Mouse (Mus musculus) megakaryocyte, embryonic 14.5 days (primary cell): ENCODE data around the gene Atp5d. TPM values are rescaled to one million over a fixed set of nuclear protein-coding genes. Genes with fewer than 3 reads are reported as not detected.

Source experiments
- H3K27me3 ChIP-seq: replicated peaks from 2 replicates; pipeline ENCODE3; 2012; ENCODE audit warnings: inconsistent platforms
- H3K36me3 ChIP-seq: replicated peaks from 2 replicates; pipeline ENCODE3; 2012; ENCODE audit warnings: low read length, inconsistent platforms, mixed read lengths
- H3K4me1 ChIP-seq: 2 replicates; pipeline ENCODE4 v1.6.1; 2012; ENCODE audit warnings: inconsistent platforms
- H3K4me3 ChIP-seq: replicated peaks from 2 replicates; pipeline ENCODE3; 2012; ENCODE audit warnings: moderate library complexity, mild to moderate bottlenecking, inconsistent platforms
- H3K9me3 ChIP-seq: 2 replicates; pipeline ENCODE4 v1.6.1; 2012; ENCODE audit warnings: inconsistent platforms
- FLI1 ChIP-seq: IDR thresholded peaks from 2 replicates; pipeline ENCODE4 v1.6.1; 2012; ENCODE audit warnings: low read length, inconsistent platforms, mixed read lengths
- GATA1 ChIP-seq: IDR thresholded peaks from 3 replicates; pipeline ENCODE4 v1.6.1; 2012; ENCODE audit warnings: mixed read lengths, low read length, inconsistent platforms, borderline replicate concordance
- polyA plus RNA-seq: library from polyadenylated mRNA; stranded (reverse); fragments of >175 nt; gene quantifications from 2 replicates; pipeline ENCODE4 v1.2.3, GENCODE M21; 2012; ENCODE audit warnings: low replicate concordance; ENCODE audit not compliant: insufficient read depth

The Atp5d gene
- polyA plus RNA-seq, 1 experiment: 1,192 TPM

GRCm38 (mm10) chr10:80145896-80146295, 7.5 kb downstream of the Atp5d start:
- Histone ChIP-seq H3K4me1 (peaks cover 65% of the 10 kb centered on the region), H3K27me3 (no peaks in the 10 kb centered on the region), H3K36me3 (peaks cover 54% of the 10 kb centered on the region), H3K4me3 (peak overlapping the region; percentile 46), H3K9me3 (no peaks in the 10 kb centered on the region)
- TF ChIP-seq FLI1 (no peak), GATA1 (no peak)

- H3K27me3 ChIP-seq: no peaks in the 10 kb centered on the region
- peaks cover 66% of the 10 kb centered on the region for H3K4me1 ChIP-seq
- H3K4me3 ChIP-seq: peak overlapping the region; percentile 99
These were observed 8.2 kb downstream of the Atp5d start for GRCm38 (mm10) chr10:80146568-80147011.

GRCm38 (mm10) chr10:80147146-80147718, 8.8 kb downstream of the Atp5d start:
- Histone ChIP-seq H3K27me3 (no peaks in the 10 kb centered on the region), H3K4me3 (peak overlapping the region; percentile 99), H3K4me1 (peaks cover 72% of the 10 kb centered on the region), H3K9me3 (no peaks in the 10 kb centered on the region), H3K36me3 (peaks cover 68% of the 10 kb centered on the region)
- TF ChIP-seq GATA1 (no peak), FLI1 (no peak)

More at GRCm38 (mm10) chr10:80146568-80147011, 8.2 kb downstream of the Atp5d start:
- Histone ChIP-seq H3K36me3 (peaks cover 61% of the 10 kb centered on the region), H3K9me3 (no peaks in the 10 kb centered on the region)
- TF ChIP-seq FLI1: no peak
- TF ChIP-seq GATA1: no peak

GRCm38 (mm10) chr10:80147719-80148601, 9.5 kb downstream of the Atp5d start, which contains the start of gene Midn:
Midn (plus strand) TSS chr10:80148272.
- TF ChIP-seq GATA1 (no peak), FLI1 (no peak)
- no peaks in the 10 kb centered on the region for H3K9me3 ChIP-seq
- H3K4me3 ChIP-seq: peak within 1 kb of the TSS; percentile 99
- H3K27me3 ChIP-seq: no peaks in the 10 kb centered on the region
- H3K4me1 ChIP-seq: peaks cover 72% of the 10 kb centered on the region
- peaks cover 72% of the 10 kb centered on the region for H3K36me3 ChIP-seq

- H3K4me3 ChIP-seq: peak overlapping the region; percentile 99
- H3K36me3 ChIP-seq: peaks cover 74% of the 10 kb centered on the region
- no peaks in the 10 kb centered on the region for H3K27me3 ChIP-seq
- no peaks in the 10 kb centered on the region for H3K9me3 ChIP-seq
- TF ChIP-seq FLI1 (no peak), GATA1 (no peak)
- H3K4me1 ChIP-seq: peaks cover 72% of the 10 kb centered on the region
These were observed 10.3 kb downstream of the Atp5d start for GRCm38 (mm10) chr10:80148610-80149290.

- no peak for TF ChIP-seq GATA1
- no peak for TF ChIP-seq FLI1
- peak overlapping the region; percentile 99 for H3K4me3 ChIP-seq
- H3K27me3 ChIP-seq: no peaks in the 10 kb centered on the region
- H3K4me1 ChIP-seq: peaks cover 72% of the 10 kb centered on the region
- H3K36me3 ChIP-seq: peaks cover 74% of the 10 kb centered on the region
- no peaks in the 10 kb centered on the region for H3K9me3 ChIP-seq
These were observed 11.1 kb downstream of the Atp5d start for GRCm38 (mm10) chr10:80149291-80150225.

- no peaks in the 10 kb centered on the region for H3K9me3 ChIP-seq
- peak overlapping the region; percentile 99 for H3K4me3 ChIP-seq
- peaks cover 74% of the 10 kb centered on the region for H3K36me3 ChIP-seq
- H3K27me3 ChIP-seq: no peaks in the 10 kb centered on the region
- TF ChIP-seq FLI1 (no peak), GATA1 (no peak)
- peaks cover 72% of the 10 kb centered on the region for H3K4me1 ChIP-seq
These were observed 12.1 kb downstream of the Atp5d start for GRCm38 (mm10) chr10:80150226-80151210.

- Histone ChIP-seq H3K36me3 (peaks cover 74% of the 10 kb centered on the region), H3K9me3 (no peaks in the 10 kb centered on the region), H3K4me3 (peak overlapping the region; percentile 99), H3K4me1 (peaks cover 72% of the 10 kb centered on the region), H3K27me3 (no peaks in the 10 kb centered on the region)
- TF ChIP-seq GATA1 (no peak), FLI1 (no peak)
These were observed 13.0 kb downstream of the Atp5d start for GRCm38 (mm10) chr10:80151211-80152034.
